Mouse (Mus musculus) spleen, adult 2 months (tissue): Measurements from ENCODE around the gene Gm37240.

Source experiments
- CTCF ChIP-seq: fragments of 200-500 bp; IDR thresholded peaks from 2 replicates; pipeline ENCODE4 v1.5.1; 2011; ENCODE audit warnings: mild to moderate bottlenecking, inconsistent platforms; ENCODE audit not compliant: insufficient read depth, insufficient read length, insufficient replicate concordance; ENCODE audit errors: extremely low read depth
- POLR2A ChIP-seq: fragments of 200-500 bp; IDR thresholded peaks from 2 replicates; pipeline ENCODE4 v1.6.1; 2011; ENCODE audit warnings: low read depth, low read length, inconsistent platforms

DNA sequence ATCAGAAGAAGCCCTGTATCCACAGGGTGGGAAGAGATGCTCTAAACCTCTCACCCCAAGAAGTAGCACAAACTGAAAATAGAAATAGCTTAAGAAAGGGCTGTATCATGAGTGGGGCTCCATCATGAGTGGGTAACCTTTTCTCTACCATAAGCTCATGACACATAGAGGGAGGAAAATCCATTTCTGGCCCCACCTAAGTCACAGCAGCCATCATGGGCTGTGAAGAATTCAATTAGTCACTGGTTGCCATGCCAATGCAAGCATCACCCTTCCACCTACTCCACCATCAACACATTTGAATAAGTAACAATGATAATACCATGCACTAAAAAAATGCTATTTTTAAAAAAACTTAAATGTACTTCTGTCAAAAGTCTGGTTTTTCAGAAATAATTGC lies 867.2 kb downstream of the Gm37240 start:
- TF ChIP-seq CTCF (no peak), POLR2A (no peak)
